Mouse (Mus musculus) G1E (cell line): ENCODE results near the gene Smug1. TPM values are rescaled to one million over a fixed set of nuclear protein-coding genes. Genes with fewer than 3 reads are reported as not detected.

Source experiments
- ATAC-seq: 2 replicates; pipeline ENCODE4 v1.8.0; 2016; ENCODE audit warnings: mild to moderate bottlenecking; ENCODE audit not compliant: insufficient number of reproducible peaks, poor library complexity, low FRiP score, severe bottlenecking; ENCODE audit errors: extremely low read depth
- DNase-seq: peaks from one replicate; pipeline ENCODE4 v3.0.0; 2012; ENCODE audit warnings: low spot score
- H3K27me3 ChIP-seq: 2 replicates; pipeline ENCODE4 v1.6.1; 2012; ENCODE audit warnings: mild to moderate bottlenecking, low read length, inconsistent platforms; ENCODE audit not compliant: insufficient read depth
- H3K36me3 ChIP-seq: replicated peaks from 2 replicates; pipeline ENCODE3; 2012; ENCODE audit warnings: mild to moderate bottlenecking, inconsistent platforms
- H3K4me1 ChIP-seq: 2 replicates; pipeline ENCODE4 v1.6.1; 2012; ENCODE audit warnings: low read depth, low read length, inconsistent platforms, mixed read lengths; ENCODE audit not compliant: insufficient read depth
- H3K4me3 ChIP-seq: 2 replicates; pipeline ENCODE4 v1.5.1; 2012; ENCODE audit warnings: low read depth, mild to moderate bottlenecking, inconsistent platforms, low read length, moderate library complexity, mixed read lengths
- H3K9me3 ChIP-seq: replicated peaks from 2 replicates; pipeline ENCODE4 v1.6.1; 2012; ENCODE audit warnings: inconsistent platforms
- CTCF ChIP-seq: IDR thresholded peaks from 2 replicates; pipeline ENCODE4 v1.5.1; 2012; ENCODE audit warnings: low read depth, low read length, inconsistent platforms, mixed read lengths
- GATA1 ChIP-seq: IDR thresholded peaks from 2 replicates; pipeline ENCODE4 v1.6.1; 2012; ENCODE audit warnings: borderline replicate concordance, low read length, inconsistent platforms, mixed read lengths
- GATA2 ChIP-seq: IDR thresholded peaks from 2 replicates; pipeline ENCODE4 v1.6.1; 2012; ENCODE audit warnings: low read depth, low read length, inconsistent platforms, borderline replicate concordance
- POLR2AphosphoS5 ChIP-seq: IDR thresholded peaks from 2 replicates; pipeline ENCODE4 v1.6.1; 2012; ENCODE audit warnings: low read depth, low read length, inconsistent platforms; ENCODE audit not compliant: insufficient replicate concordance
- TAL1 ChIP-seq: conservative IDR thresholded peaks from 2 replicates; pipeline ENCODE4 v1.6.1; 2012; ENCODE audit warnings: low read depth, low read length, inconsistent platforms, mixed read lengths
- polyA plus RNA-seq: library from polyadenylated mRNA; stranded (reverse); fragments of >175 nt; gene quantifications from 2 replicates; pipeline ENCODE4 v1.2.3, GENCODE M21; 2012
- total RNA-seq, 2 experiments: library from RNA; stranded (forward) in 1 of 2; stranded (reverse) in 1 of 2; fragments of 200-1000 nt in 1 of 2; fragments of >200 nt in 1 of 2; fragmentation: Nextera tagmentation in 1 of 2; gene quantifications; 2 replicates each; pipeline ENCODE4 v1.2.3; 2014 to 2017

Smug1 gene
- total and polyA plus RNA-seq, 3 experiments: 5.0 to 9.0 (median 7.8) TPM

GRCm38 (mm10) chr15:103157585-103157984 lies 9.3 kb downstream of the Smug1 start:
- Histone ChIP-seq H3K36me3 (peaks cover 88% of the 10 kb centered on the region), H3K4me3 (no peak overlapping the region), H3K27me3 (no peaks in the 10 kb centered on the region), H3K9me3 (no peaks in the 10 kb centered on the region), H3K4me1 (peaks cover 35% of the 10 kb centered on the region)
- TF ChIP-seq GATA2 (no peak), CTCF (no peak), GATA1 (no peak), POLR2AphosphoS5 (no peak), TAL1 (no peak)
- ATAC-seq: no peak
- no peak for DNase-seq

GRCm38 (mm10) chr15:103156890-103157289 lies 10.0 kb downstream of the Smug1 start:
- Histone ChIP-seq H3K27me3 (no peaks in the 10 kb centered on the region), H3K4me1 (peaks cover 36% of the 10 kb centered on the region), H3K36me3 (peaks cover 90% of the 10 kb centered on the region), H3K9me3 (no peaks in the 10 kb centered on the region), H3K4me3 (no peak overlapping the region)
- DNase-seq: no peak
- TF ChIP-seq TAL1: no peak
- TF ChIP-seq GATA1: no peak
- no peak for TF ChIP-seq POLR2AphosphoS5
- no peak for TF ChIP-seq GATA2
- no peak for TF ChIP-seq CTCF
- ATAC-seq: no peak

GRCm38 (mm10) chr15:103155366-103156321 lies 11.2 kb downstream of the Smug1 start:
- H3K9me3 ChIP-seq: no peaks in the 10 kb centered on the region
- DNase-seq: no peak
- ATAC-seq: no peak
- no peak for TF ChIP-seq TAL1
- TF ChIP-seq GATA1: no peak
- no peak for TF ChIP-seq GATA2
- no peak for TF ChIP-seq CTCF
- TF ChIP-seq POLR2AphosphoS5: no peak
- peaks cover 27% of the 10 kb centered on the region for H3K4me1 ChIP-seq
- H3K27me3 ChIP-seq: no peaks in the 10 kb centered on the region
- H3K4me3 ChIP-seq: no peak overlapping the region
- peaks cover 78% of the 10 kb centered on the region for H3K36me3 ChIP-seq

- Histone ChIP-seq H3K4me3 (no peak overlapping the region), H3K27me3 (peaks cover 11% of the 10 kb centered on the region), H3K9me3 (no peaks in the 10 kb centered on the region), H3K36me3 (peaks cover 53% of the 10 kb centered on the region), H3K4me1 (peaks cover 21% of the 10 kb centered on the region)
- no peak for TF ChIP-seq TAL1
- no peak for TF ChIP-seq POLR2AphosphoS5
- no peak for TF ChIP-seq CTCF
- TF ChIP-seq GATA2: no peak
- no peak for TF ChIP-seq GATA1
- ATAC-seq (no peak), DNase-seq (no peak)
Observed at GRCm38 (mm10) chr15:103152890-103153610, 13.8 kb downstream of the Smug1 start.

GRCm38 (mm10) chr15:103152371-103152770 lies 14.5 kb downstream of the Smug1 start:
- Histone ChIP-seq H3K36me3 (peaks cover 46% of the 10 kb centered on the region), H3K27me3 (peaks cover 18% of the 10 kb centered on the region), H3K4me1 (peaks cover 21% of the 10 kb centered on the region), H3K4me3 (no peak overlapping the region), H3K9me3 (no peaks in the 10 kb centered on the region)
- ATAC-seq: peak; percentile 22; the same call in 1 of the 2 replicates
- TF ChIP-seq TAL1 (no peak), GATA2 (no peak), GATA1 (no peak), POLR2AphosphoS5 (no peak), CTCF (no peak)
- DNase-seq: no peak

- H3K4me3 ChIP-seq: no peak overlapping the region
- peaks cover 25% of the 10 kb centered on the region for H3K4me1 ChIP-seq
- TF ChIP-seq GATA2 (no peak), GATA1 (no peak), POLR2AphosphoS5 (no peak), TAL1 (no peak)
- no peaks in the 10 kb centered on the region for H3K9me3 ChIP-seq
- H3K36me3 ChIP-seq: peaks cover 5% of the 10 kb centered on the region
- DNase-seq: no peak
- no peak for ATAC-seq
- H3K27me3 ChIP-seq: peaks cover 64% of the 10 kb centered on the region
Observed at GRCm38 (mm10) chr15:103147779-103148178, 19.1 kb downstream of the Smug1 start.
